Mouse (Mus musculus) layer of hippocampus, adult 2 months (tissue): ENCODE results near the gene Nek6. TPM values are rescaled to one million over a fixed set of nuclear protein-coding genes. Genes with fewer than 3 reads are reported as not detected.

Source experiments
- DNase-seq, 2 experiments: peaks; one replicate each; pipeline ENCODE4 v3.0.0; 2022; ENCODE audit warnings: low spot score in 2 of 2
- H3K27ac ChIP-seq: fragments of 200-600 bp; 2 replicates; pipeline ENCODE4 v1.8.1; 2022
- H3K4me3 ChIP-seq: fragments of 200-600 bp; 2 replicates; pipeline ENCODE4 v1.8.1; 2022; ENCODE audit warnings: mild to moderate bottlenecking
- CTCF ChIP-seq: fragments of 200-600 bp; conservative IDR thresholded peaks from 2 replicates; pipeline ENCODE4 v1.8.1; 2022; ENCODE audit warnings: antibody characterized with exemption, mild to moderate bottlenecking, moderate library complexity
- total RNA-seq, 2 experiments: library from RNA; stranded (reverse); gene quantifications; 2 replicates each; pipeline ENCODE4 v1.2.3; 2021

Nek6 gene
- total RNA-seq, 2 experiments from 2014 or later: 41.6 to 44.8 TPM

DNA sequence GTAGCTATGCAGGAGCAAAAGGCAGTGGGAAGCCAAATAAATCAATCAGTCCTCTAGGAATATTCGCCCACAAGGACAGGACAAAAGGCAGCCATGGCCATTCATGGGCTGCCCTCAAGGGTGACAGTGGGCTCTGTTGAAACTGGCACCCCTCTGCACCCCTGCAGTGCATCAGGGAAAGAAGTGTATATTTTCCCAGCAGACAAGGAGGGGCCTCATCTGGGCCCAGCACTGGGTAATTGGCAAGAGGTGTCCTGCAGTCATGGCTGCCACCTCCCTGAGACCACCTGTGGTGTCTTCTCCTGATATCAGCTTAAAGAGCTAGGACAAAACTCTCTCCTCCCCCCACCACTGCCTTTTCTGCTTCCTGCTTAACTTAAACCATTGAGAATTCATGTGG lies 68.1 kb downstream of the Nek6 start:
- H3K4me3 ChIP-seq: no peak overlapping the region
- no peak for TF ChIP-seq CTCF
- H3K27ac ChIP-seq: peak overlapping the region; percentile 71
- no peak for DNase-seq

DNA sequence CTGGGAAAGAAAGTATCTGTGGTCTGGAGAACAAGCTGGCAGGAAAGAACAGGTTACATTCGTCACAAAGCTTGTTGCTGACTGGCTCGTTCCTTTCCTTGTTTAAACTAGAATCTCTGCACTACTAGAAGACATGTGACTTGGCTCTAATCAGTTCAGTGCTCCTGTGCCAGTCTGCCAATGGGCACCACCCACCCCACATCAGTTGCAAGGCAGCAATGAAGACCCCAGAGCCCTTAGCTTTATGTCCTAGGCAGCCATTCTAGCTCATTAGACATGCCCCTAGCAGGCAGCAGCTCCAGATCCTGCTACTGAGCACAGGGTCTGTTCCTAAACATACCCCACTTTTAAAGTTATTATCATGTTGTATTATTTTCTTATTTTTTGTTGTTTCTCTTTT lies 72.5 kb downstream of the Nek6 start:
- no peak overlapping the region for H3K27ac ChIP-seq

GRCm38 (mm10) chr2:38584514-38585378 lies 73.3 kb downstream of the Nek6 start:
- no peak overlapping the region for H3K4me3 ChIP-seq
- no peak for TF ChIP-seq CTCF
- DNase-seq: no peak
- H3K27ac ChIP-seq: no peak overlapping the region

More for the DNA sequence above, 72.5 kb downstream of the Nek6 start:
- H3K4me3 ChIP-seq: no peak overlapping the region
- no peak for TF ChIP-seq CTCF
- no peak for DNase-seq

DNA sequence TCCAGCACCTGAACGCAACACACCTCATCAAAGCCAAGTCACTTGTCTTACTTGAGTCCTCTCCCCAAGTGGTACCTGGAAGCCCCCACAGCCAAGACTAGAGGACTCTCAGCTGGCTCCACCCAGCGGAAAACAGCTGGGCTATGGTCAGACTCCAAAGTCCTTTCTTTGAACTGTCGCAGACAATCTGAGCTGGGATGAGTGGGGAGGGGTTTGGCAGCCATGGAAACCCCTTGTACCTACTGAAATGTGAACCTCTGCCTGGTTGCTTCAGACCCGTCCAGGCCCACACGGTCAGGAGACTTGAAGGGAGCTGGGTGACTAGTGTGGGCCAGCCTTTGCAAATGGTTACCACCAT lies 73.9 kb downstream of the Nek6 start:
- TF ChIP-seq CTCF: no peak
- Histone ChIP-seq H3K27ac (no peak overlapping the region), H3K4me3 (no peak overlapping the region)
- no peak for DNase-seq

DNA sequence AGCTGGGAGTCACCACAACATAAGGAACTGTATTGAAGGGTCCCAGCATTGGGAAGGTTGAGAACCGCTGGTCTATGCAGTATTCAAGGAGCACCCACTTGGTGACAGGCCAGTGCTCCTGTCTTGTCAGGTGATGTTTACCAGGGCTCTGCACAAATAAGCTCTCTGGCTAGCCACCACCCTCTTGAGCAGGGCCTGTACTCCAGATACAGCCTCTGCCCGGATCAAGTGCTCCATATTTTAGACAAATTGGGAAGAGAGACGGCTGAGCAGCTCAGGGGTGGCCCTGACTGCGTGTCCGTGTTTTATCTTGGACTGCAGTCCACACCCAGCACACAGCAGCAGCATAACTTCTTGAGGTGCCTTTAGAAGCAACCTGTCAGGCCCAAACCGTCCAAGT lies 75.3 kb downstream of the Nek6 start:
- no peak for DNase-seq
- no peak for TF ChIP-seq CTCF
- Histone ChIP-seq H3K27ac (no peak overlapping the region), H3K4me3 (no peak overlapping the region)

DNA sequence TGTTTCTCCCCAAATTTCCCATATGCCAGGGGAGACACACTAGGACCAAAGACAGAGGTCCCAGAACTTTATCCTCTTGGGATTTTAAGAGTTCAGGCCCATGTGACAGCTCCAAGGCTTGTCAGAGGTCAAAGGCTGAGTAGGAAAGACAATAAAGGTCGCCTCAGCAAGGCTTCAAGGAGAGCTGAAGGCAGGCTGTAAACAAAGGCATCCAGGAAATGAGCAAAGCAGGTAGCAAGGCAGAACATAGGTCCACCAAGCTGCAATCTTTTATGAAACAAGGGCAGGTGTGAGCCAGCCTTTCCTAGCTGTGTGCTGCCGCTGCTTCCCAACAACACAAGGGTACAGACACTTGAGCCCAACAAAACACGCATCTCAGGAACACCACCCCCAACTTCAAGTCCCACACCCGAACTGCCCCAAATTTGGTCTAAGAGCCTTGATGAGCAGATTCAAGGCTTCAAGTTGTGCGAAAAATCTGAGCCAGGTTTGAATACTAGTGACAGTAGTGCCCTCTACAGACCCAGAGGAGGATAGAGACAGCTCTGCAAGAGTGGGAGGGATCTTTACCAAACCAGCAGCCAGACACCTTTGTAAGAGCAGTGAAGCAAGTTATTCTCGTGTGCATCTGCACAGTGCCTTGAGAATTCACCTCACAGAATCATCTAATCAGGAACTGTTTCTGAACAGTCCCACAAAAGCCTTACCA lies 80.5 kb downstream of the Nek6 start:
- no peak overlapping the region for H3K4me3 ChIP-seq
- DNase-seq: peak; percentile 39 to 54
- no peak overlapping the region for H3K27ac ChIP-seq
- peak; percentile 86 for TF ChIP-seq CTCF

DNA sequence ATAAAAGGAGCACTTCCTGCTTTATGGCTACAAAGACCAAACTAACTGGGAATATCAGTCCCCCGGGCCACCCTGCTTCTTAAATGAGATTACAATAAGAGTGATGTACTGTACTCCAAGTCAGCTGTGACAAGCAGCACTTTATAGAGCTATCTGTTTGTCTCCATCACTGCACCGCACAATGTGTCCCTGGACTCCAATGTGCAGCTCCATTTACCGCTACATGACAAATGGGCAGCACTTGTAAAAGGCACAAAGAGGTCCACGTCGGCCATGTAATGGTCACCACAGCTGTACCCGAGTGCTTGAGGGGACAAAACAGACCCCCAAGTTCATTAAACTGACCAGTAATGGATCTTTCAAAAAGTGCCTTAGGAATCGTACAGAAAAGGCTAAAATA lies 83.4 kb downstream of the Nek6 start:
- H3K4me3 ChIP-seq: no peak overlapping the region
- no peak for TF ChIP-seq CTCF
- DNase-seq: no peak
- no peak overlapping the region for H3K27ac ChIP-seq

- Histone ChIP-seq H3K4me3 (no peak overlapping the region), H3K27ac (no peak overlapping the region)
- DNase-seq: no peak
- TF ChIP-seq CTCF: peak; percentile 65
Observed at GRCm38 (mm10) chr2:38597896-38598295, 86.5 kb downstream of the Nek6 start.

GRCm38 (mm10) chr2:38598395-38598794 lies 87.0 kb downstream of the Nek6 start:
- Histone ChIP-seq H3K27ac (no peak overlapping the region), H3K4me3 (no peak overlapping the region)
- TF ChIP-seq CTCF: no peak
- DNase-seq: no peak

GRCm38 (mm10) chr2:38600842-38601241 lies 89.4 kb downstream of the Nek6 start:
- no peak for TF ChIP-seq CTCF
- no peak for DNase-seq
- Histone ChIP-seq H3K27ac (no peak overlapping the region), H3K4me3 (no peak overlapping the region)

DNA sequence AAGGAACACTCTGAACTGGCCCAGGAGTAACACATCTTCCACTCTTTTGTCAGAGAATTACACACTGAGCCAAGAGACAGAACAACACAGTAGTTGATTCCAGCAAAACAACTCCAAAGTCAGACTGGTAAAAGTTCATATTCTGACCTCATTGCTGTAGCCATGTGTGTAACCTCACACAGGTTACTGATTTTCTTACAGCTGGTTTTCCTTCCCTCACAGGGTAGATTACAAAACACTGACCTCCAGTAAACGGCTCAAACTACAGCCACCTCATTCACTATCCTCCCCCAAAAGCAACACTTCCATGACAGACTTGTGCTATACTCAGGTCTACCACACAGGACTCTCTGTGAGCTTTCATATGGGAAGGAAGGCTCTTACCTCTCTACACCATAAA lies 96.3 kb downstream of the Nek6 start:
- Histone ChIP-seq H3K27ac (no peak overlapping the region), H3K4me3 (no peak overlapping the region)
- DNase-seq: no peak
- no peak for TF ChIP-seq CTCF

DNA sequence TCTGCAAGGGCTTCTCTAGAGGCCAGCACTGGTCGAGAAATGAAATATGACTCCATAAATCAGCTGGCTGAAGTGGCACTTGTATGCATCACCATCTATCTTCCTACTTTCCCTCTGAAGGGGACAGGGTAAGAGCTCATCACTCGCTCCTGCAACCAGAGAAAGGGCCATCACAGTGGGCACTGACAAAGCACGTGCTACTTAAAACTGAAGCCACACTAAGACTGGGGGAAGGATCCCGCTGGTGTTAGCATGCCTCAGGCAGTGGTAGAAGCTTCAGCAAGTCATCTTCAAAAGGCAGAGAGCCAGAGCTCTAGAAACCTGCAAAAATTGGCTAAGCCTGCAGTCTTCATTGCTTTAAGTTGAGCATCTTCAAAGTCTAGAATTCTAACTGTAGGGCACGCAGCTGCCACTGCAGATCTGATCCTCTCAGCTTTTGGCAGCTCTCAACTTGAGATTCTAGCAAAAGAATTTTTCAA lies 97.4 kb downstream of the Nek6 start:
- no peak for TF ChIP-seq CTCF
- DNase-seq: peak in 1 of 2 experiments; percentile 16
- Histone ChIP-seq H3K27ac (peak overlapping the region; percentile 43; the same call in 1 of the 2 replicates), H3K4me3 (no peak overlapping the region)

GRCm38 (mm10) chr2:38609310-38609709 lies 97.9 kb downstream of the Nek6 start:
- DNase-seq: no peak
- H3K4me3 ChIP-seq: no peak overlapping the region
- TF ChIP-seq CTCF: no peak
- peak overlapping the region; percentile 43 for H3K27ac ChIP-seq

GRCm38 (mm10) chr2:38610161-38610560 lies 98.7 kb downstream of the Nek6 start:
- TF ChIP-seq CTCF: no peak
- DNase-seq: no peak
- H3K27ac ChIP-seq: no peak overlapping the region
- no peak overlapping the region for H3K4me3 ChIP-seq
